Mouse (Mus musculus) kidney, adult 2 months (tissue): ENCODE data around the gene Zmym4.

ENCODE experiments used
- CTCF ChIP-seq: fragments of 200-500 bp; conservative IDR thresholded peaks from 2 replicates; pipeline ENCODE4 v1.5.1; 2011; ENCODE audit warnings: low read depth, mild to moderate bottlenecking, control low read depth, low read length, moderate library complexity, mixed read lengths; ENCODE audit not compliant: insufficient read depth, insufficient read length
- POLR2A ChIP-seq: fragments of 200-500 bp; IDR thresholded peaks from one replicate; pipeline ENCODE4 v1.6.1; 2011; ENCODE audit warnings: low read depth, low read length, control low read depth

DNA sequence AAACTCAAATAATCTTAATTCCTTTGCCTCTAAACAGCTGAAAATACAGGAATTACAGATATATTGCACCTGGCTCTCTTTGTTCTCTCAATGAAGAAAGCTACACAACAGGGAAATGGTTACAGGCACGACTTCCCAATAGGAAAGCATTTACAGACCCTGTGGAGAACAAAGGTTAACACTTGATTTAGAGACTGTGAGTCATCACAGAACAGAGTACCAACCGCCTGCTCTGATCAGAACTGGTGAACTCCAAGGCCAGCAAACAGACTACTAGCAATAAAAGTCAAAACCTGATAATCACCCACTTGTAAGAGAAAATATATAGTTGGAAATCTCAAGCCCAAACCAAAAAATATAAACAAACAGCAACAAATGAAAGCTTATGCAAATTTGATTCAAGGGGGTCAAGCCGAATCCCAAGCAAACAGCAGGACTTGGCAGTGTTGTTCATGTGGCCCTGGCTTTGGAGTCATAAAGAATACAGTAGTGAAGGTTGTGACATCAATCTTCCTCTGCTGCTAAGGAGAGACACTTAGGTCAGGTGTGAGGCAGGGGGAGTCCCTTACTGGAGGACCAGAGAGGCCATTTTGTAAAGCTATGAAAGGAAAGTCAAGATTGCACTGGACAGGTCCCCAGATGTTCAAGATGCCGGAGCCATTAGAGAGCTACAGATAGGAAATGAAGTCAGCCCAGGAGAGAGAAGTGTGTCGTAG is 88.2 kb downstream of the Zmym4 start:
- no peak for TF ChIP-seq CTCF
- TF ChIP-seq POLR2A, result no peak
